Mouse (Mus musculus) cerebellum, adult 9-10 months (tissue): Measurements from ENCODE around the gene Itgb5.

Source experiments
- DNase-seq: peaks from one replicate; pipeline ENCODE4 v3.0.0; 2022

The Itgb5 gene

GRCm38 (mm10) chr16:33879031-33879430 lies 49.6 kb downstream of the Itgb5 start:
- DNase-seq: no peak

DNA sequence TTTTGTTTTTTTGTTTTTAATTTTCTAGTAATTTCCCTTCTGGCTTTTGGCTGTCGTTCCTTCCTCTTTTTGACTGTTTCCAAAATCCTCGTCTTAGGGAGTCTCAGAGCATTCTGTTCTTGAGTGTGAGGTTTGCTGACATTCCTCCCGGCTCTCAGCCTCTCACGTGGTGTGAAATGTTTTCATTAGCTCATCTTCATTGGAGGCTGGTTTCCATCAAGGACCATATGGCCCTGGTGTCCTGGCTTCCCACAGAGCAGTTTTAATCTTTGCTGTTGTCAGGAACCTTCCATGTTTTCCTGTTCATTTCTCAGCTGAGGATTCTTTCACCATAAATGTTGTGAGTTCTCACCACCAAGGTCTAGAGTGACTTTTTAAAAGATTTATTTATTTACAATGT lies 50.1 kb downstream of the Itgb5 start:
- DNase-seq: peak; percentile 87

GRCm38 (mm10) chr16:33880765-33881164 lies 51.3 kb downstream of the Itgb5 start:
- no peak for DNase-seq

- DNase-seq: peak; percentile 75
These were observed 53.1 kb downstream of the Itgb5 start for GRCm38 (mm10) chr16:33882540-33882939.

DNA sequence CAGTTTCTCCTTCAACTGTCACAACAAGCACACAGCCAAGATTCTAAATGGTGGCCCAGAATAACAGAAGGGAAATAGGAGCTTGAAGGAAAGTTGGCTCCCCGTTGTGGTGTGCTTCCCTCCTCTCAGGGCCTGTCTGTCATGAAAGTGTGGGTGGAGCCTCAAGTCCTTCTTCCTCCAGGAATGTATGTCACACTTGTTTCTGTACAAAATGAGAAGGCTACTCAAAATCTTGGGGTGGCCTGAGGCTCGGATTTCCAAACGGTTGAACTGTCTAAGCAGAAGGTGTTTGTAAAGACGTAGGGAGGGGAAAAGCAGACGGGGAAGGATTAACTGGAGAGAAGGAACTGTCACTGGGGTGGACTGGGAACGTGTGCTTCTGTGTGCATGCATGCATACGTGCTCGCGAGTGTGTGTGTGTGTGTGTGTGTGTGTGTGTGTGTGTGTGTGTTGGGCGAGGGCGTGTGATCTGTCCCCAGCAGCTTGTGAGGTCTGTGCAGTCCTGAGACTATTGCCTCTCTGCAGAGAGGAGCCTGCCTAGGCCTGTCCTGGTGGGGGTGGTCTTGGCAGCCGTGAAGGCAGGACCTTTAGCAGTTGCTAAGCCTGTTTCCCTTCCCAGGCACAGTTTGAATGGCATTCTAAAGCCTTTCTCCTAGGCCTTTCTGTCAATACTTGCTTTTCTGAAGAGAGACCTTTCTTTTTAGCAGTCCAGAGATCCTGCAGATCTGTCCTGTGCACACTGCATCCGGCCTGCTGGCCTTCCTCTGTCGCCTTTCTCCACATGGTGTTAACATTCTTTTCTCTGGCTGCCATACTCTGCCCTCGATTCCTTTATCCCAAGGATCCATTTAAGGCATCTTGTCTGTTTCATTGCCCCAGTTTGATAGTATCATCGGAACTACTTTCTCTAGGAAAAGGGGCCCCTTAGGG lies 53.8 kb downstream of the Itgb5 start:
- no peak for DNase-seq

GRCm38 (mm10) chr16:33884201-33884600 lies 54.7 kb downstream of the Itgb5 start:
- DNase-seq: no peak

DNA sequence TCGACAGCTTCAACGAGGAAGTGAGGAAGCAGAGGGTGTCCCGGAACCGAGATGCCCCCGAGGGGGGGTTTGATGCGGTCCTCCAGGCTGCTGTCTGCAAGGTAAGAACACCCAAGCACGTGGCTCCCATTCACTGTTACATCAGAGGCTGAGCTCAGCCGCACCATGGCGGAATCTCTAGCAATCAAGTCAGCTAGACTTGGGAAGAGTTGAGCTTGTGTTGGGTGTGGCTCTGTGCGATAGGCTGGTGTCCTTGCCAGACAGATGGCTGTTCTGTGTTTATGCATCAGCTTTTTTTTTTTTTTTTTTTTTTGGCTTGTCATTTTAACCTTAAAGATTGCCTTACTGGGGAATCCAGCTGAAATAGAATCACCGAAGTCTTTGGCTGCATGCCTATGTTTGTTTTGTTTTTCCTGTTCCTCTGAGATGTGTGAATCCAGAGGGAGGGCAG lies 55.6 kb downstream of the Itgb5 start:
- no peak for DNase-seq

- no peak for DNase-seq
These were observed 56.3 kb downstream of the Itgb5 start for GRCm38 (mm10) chr16:33885671-33886328.

GRCm38 (mm10) chr16:33886665-33887064 lies 57.2 kb downstream of the Itgb5 start:
- no peak for DNase-seq

DNA sequence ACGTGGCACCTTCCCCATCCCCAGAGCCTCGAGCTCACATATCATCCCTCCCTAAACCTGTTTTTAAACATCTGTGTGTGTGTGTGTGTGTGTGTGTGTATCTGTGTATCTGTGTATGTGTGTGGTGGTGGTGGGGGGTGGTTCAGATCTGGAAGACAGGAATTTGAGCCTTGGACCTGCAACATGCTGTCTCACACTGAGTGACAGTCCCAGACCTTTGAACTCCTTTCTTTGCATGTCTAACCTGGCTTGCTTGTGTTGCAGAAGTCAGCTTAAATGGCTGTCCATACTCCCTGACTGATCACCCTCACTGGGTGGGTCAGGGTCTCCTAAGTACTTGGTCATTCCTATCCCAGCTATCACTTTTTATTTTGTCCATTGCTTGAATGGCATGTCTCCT lies 58.5 kb downstream of the Itgb5 start:
- DNase-seq: no peak

DNA sequence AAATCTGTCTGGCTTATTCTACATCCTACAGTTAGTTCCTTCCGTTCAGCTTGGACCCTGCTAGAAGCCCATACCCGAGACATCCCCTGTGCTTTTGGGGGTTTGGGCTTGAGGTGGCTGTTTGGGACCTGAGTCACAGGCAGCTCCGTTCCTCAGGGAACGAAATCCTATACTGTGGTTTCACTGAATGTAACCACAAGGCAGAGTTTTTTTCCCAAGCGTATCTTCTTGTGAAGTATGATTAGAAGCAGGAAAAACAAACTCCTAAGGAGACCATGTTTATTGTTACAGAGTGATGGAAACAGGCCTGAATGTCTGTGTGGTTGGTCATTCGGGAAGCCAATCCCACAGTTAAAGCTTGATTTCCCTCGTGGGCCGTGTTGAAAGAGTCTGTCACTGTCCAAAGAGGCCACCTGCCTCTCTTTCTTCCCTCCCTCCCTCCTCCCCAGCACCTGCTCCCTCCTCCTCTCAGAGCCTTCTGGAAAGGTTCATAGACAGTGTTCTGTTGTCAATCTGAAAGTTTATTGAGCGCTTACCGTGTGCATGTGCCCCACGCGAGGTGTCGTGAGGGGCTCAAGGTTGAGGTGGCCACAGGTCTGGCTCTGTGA lies 59.6 kb downstream of the Itgb5 start:
- no peak for DNase-seq

- DNase-seq: no peak
These were observed 61.6 kb downstream of the Itgb5 start for GRCm38 (mm10) chr16:33891099-33891498.

- peak; percentile 78 for DNase-seq
These were observed 62.3 kb downstream of the Itgb5 start for GRCm38 (mm10) chr16:33891561-33892281.

DNA sequence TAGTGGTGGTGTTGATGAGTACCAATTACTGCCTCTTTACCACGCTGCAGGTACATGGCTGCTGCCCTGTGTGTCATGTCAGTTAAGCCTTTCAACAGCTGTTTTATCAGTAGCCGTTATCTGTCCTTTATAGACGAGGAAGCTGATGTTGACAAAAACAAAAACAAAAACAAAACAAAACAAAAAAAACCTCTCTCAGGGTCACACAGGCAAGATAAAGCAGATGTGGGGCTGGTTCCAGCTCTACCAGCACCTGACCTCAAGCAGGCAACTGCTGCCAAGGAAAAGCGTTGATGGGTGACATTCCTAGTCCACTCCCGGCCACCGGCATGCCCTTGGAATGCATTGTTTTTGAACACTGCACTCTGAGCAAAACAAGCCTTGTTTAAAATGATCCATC lies 63.1 kb downstream of the Itgb5 start:
- no peak for DNase-seq

DNA sequence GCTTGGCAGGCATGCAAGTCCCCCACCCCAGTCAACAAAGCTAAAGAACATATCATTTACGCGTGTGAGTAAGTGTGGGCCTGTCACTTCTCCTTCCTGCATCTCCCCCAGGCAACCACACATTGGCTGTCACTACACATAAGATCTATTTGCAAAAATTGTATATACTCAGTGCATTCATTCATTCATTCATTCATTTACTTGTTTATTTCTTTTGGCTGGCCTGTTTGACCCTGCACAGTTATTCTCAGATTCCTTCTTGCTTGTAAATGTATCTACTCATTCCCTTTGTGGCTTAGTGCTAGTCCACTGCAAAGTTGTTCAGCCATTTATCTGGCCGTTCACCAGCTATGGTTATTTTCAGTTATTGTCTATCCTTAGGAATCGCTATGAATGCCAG lies 64.3 kb downstream of the Itgb5 start:
- no peak for DNase-seq

- DNase-seq: no peak
These were observed 65.0 kb downstream of the Itgb5 start for GRCm38 (mm10) chr16:33894449-33894848.

- DNase-seq: no peak
These were observed 66.2 kb downstream of the Itgb5 start for GRCm38 (mm10) chr16:33895690-33896089.

DNA sequence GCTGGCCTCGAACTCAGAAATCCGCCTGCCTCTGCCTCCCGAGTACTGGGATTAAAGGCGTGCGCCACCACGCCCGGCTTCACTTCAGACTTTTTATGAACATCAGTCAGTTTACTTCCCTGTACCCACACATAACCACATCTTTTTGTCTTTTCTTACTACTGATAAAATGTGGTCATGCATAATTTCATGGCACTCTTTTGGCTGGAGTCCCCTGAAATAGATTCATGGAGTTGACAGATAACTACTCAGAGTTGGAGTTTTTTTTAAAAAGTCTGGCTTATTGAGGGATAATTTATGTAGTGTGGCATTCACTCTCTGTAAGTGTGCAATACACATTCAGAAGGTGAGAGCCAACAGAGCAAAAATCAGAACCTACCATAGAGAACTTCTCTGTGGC lies 67.3 kb downstream of the Itgb5 start:
- DNase-seq: no peak

DNA sequence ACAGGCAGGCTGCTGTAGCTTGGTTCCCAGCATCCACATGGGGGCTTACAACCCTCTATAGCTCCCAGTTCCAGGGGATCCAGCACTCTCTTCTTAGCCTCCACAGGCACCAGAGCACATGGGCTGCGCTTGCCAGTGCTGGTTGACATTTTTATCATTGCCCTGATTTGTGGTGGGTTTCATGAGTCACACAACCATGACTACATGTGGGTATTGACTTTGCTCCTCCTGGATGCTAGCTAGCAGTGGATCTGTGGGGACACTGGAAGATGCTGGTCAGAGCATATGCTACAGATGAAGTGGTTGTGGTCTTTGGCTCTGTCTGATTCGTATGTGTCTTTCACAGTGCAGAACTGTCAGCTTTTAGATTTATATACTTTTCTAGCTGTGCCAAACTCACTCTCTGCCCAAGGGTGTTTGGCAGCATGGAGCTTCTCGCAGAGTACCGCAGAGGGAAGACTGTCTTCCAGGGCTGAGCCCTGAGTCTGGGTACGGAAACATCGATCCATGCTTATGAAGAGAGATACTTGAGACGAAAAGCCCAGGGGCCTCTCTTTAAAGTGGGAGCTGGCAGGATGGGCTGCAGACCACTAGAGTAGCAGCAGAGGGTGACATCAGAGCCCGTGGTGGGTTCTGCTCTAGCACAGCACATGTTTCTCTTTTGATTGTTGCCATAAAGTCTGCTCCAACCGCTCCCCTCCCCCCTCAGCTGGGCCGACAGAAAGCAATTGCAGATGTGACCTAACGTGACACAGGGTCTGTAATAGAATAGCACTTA lies 74.4 kb downstream of the Itgb5 start:
- DNase-seq: no peak

DNA sequence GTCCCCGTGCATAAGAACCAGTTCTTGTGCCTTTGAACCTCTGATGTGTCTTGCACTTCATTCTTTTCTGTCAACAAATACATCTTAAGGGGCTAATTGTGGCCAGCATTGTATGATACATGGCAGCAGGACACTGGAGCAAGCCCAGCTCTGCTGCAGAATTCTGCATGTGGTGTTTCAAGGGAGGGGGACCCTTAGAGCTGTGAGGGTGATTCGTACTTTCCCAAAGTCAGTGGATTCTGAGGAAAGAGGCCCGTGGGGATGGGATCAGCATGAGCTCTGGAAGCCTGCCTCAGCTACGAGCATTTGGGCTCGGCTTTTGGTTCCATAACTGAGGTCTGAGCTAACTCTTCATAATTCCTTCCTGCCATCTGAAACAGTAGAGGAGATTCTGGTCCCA lies 75.1 kb downstream of the Itgb5 start:
- DNase-seq: no peak

- DNase-seq: no peak
These were observed 78.8 kb downstream of the Itgb5 start for GRCm38 (mm10) chr16:33908239-33908638.

DNA sequence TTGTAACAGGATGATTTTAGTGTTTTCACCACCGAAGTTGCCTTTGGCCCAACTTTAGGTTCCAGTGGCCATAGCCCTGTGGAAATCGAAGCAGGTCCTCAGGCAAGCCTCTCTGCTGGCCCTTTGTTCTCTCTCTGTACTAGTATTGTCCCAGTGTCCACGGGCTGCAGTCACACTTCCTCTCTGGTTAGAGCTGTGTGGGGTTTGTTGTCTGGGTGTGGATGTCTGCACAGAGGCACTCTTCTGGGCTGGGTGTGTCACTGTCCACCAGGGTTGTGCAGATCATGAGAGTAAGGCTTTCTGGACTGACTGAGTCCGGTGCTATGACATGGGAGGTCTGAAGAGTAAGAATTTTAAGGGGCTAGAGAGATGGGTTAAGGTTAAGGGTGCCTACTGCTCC lies 85.5 kb downstream of the Itgb5 start:
- DNase-seq: no peak
